ENCODE assay signal across 28 mouse cellular contexts in the genomic region with DNA sequence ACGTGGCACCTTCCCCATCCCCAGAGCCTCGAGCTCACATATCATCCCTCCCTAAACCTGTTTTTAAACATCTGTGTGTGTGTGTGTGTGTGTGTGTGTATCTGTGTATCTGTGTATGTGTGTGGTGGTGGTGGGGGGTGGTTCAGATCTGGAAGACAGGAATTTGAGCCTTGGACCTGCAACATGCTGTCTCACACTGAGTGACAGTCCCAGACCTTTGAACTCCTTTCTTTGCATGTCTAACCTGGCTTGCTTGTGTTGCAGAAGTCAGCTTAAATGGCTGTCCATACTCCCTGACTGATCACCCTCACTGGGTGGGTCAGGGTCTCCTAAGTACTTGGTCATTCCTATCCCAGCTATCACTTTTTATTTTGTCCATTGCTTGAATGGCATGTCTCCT. TPM values are rescaled to one million over a fixed set of nuclear protein-coding genes. Genes with fewer than 3 reads are reported as not detected.
DNase-seq lines count a peak whose midpoint lies in the region; ATAC-seq and TF ChIP-seq lines count a peak whose summit lies in the region.
"Had no signal": no experiment of that assay in that cellular context is flagged by ENCODE, and none has a peak within 500 bp of the region (broad histone marks: within the 10 kb centered on the region; RNA-seq: fewer than 3 reads in every experiment).

No protein-coding gene starts in this region.

- H3K9ac ChIP-seq in kidney, embryonic 14.5 days (ENCODE audit: low read depth, low read length) = no peak overlapping the region
- no peak overlapping the region for H3K9ac ChIP-seq in kidney, embryonic 15.5 days
- no peak overlapping the region for H3K9ac ChIP-seq in intestine, postnatal 0 days (ENCODE audit: low read depth, low read length)
- H3K9ac ChIP-seq: forebrain, embryonic 15.5 days; hindbrain, embryonic 13.5 days; midbrain, embryonic 15.5 days; neural tube, embryonic 15.5 days; stomach, embryonic 15.5 days had no signal

- no peak overlapping the region for H3K4me3 ChIP-seq in kidney, embryonic 14.5 days (ENCODE audit: low read length)
- H3K4me3 ChIP-seq in kidney, embryonic 15.5 days (replicated peaks) = no peak overlapping the region
- H3K4me3 ChIP-seq in intestine, postnatal 0 days (ENCODE audit: low read depth, low read length) = no peak overlapping the region
- H3K4me3 ChIP-seq: forebrain, embryonic 10.5 days; forebrain, embryonic 15.5 days; hindbrain, embryonic 13.5 days; midbrain, embryonic 15.5 days; neural tube, embryonic 15.5 days; stomach, embryonic 15.5 days had no signal

- no peaks in the 10 kb centered on the region for H3K9me3 ChIP-seq in kidney, embryonic 14.5 days (ENCODE audit: control insufficient read depth, low read length)
- H3K9me3 ChIP-seq in kidney, embryonic 15.5 days (replicated peaks) = no peaks in the 10 kb centered on the region
- no peaks in the 10 kb centered on the region for H3K9me3 ChIP-seq in intestine, postnatal 0 days (ENCODE audit: control insufficient read depth)
- H3K9me3 ChIP-seq: forebrain, embryonic 10.5 days; forebrain, embryonic 15.5 days; G1E; hindbrain, embryonic 13.5 days; midbrain, embryonic 15.5 days; neural tube, embryonic 15.5 days; stomach, embryonic 15.5 days had no signal

- no peaks in the 10 kb centered on the region; the same call in 1 of the 2 replicates for H3K36me3 ChIP-seq in kidney, embryonic 14.5 days (ENCODE audit: control insufficient read depth, insufficient read depth, low read length)
- peaks cover 3% of the 10 kb centered on the region; the same call in 1 of the 2 replicates for H3K36me3 ChIP-seq in kidney, embryonic 15.5 days
- H3K36me3 ChIP-seq in intestine, postnatal 0 days (ENCODE audit: control insufficient read depth, insufficient read depth) = 0 out of 2 replicates have a peak, but pooled peaks cover 7% of the 10 kb centered on the region
- H3K36me3 ChIP-seq: forebrain, embryonic 10.5 days; forebrain, embryonic 15.5 days; G1E; hindbrain, embryonic 13.5 days; midbrain, embryonic 15.5 days; neural tube, embryonic 15.5 days; stomach, embryonic 15.5 days had no signal

- no peak for ATAC-seq in kidney, embryonic 14.5 days (ENCODE audit: low FRiP score, low TSS enrichment)
- no peak for ATAC-seq in kidney, embryonic 15.5 days (replicated peaks; ENCODE audit: low FRiP score)
- ATAC-seq in intestine, postnatal 0 days = peak; percentile 53
- ATAC-seq: forebrain, embryonic 15.5 days; midbrain, embryonic 15.5 days had no signal

- TF ChIP-seq CTCF in intestine, postnatal 0 days (IDR thresholded peaks at IDR 0.05; ENCODE audit: low read depth) = no peak

- 70% methylated on average over 2 of the region's 2 CpGs for WGBS in kidney, embryonic 14.5 days
- WGBS in kidney, embryonic 15.5 days = 67% methylated on average over 2 of the region's 2 CpGs
- WGBS in intestine, postnatal 0 days = 66% methylated on average over 2 of the region's 2 CpGs

- intact Hi-C loops in left cerebral cortex, postnatal 36 days (cut with DNase I) = no loop called here

- DNase-seq in kidney, adult 11 months = peak; percentile 54
- peak; percentile 48 for DNase-seq in kidney, postnatal 14 days
- no peak for DNase-seq in embryo, embryonic 11 days
- DNase-seq in left cerebral cortex, postnatal 36 days (ENCODE audit: low spot score in 2 of 2) = no peak
- DNase-seq: adrenal gland, adult 8-10 months; cerebellum, adult 2 months; cerebellum, postnatal 14 days; gastrocnemius, postnatal 36 days; heart, adult 18-20 months; heart, postnatal 4 days; layer of hippocampus, adult 9-11 months; lung, adult 2 months; lung, postnatal 10 days; retina, postnatal 1 day; right cerebral cortex, postnatal 14 days; thymus, postnatal 14 days had no signal

- peaks cover 57% of the 10 kb centered on the region for H3K4me1 ChIP-seq in kidney, embryonic 14.5 days (ENCODE audit: control insufficient read depth, insufficient read depth, low read length)
- H3K4me1 ChIP-seq in kidney, embryonic 15.5 days = peaks cover 93% of the 10 kb centered on the region
- peaks cover 14% of the 10 kb centered on the region for H3K4me1 ChIP-seq in intestine, postnatal 0 days (replicated peaks; ENCODE audit: control insufficient read depth, insufficient read depth, low read length)

- no peaks in the 10 kb centered on the region for H3K27me3 ChIP-seq in kidney, embryonic 14.5 days (ENCODE audit: control insufficient read depth, insufficient read depth, low read length)
- no peaks in the 10 kb centered on the region for H3K27me3 ChIP-seq in kidney, embryonic 15.5 days
- H3K27me3 ChIP-seq in intestine, postnatal 0 days (replicated peaks; ENCODE audit: control insufficient read depth, insufficient read depth, low read length) = no peaks in the 10 kb centered on the region
- H3K27me3 ChIP-seq: forebrain, embryonic 15.5 days; hindbrain, embryonic 13.5 days; midbrain, embryonic 15.5 days; neural tube, embryonic 15.5 days; stomach, embryonic 15.5 days had no signal

- H3K27ac ChIP-seq in kidney, embryonic 14.5 days (ENCODE audit: low read depth, low read length) = no peak overlapping the region
- H3K27ac ChIP-seq in kidney, embryonic 15.5 days = no peak overlapping the region
- H3K27ac ChIP-seq in intestine, postnatal 0 days (ENCODE audit: low read depth, low read length) = peak overlapping the region; percentile 93
- H3K27ac ChIP-seq: forebrain, embryonic 10.5 days; forebrain, embryonic 15.5 days; hindbrain, embryonic 13.5 days; midbrain, embryonic 15.5 days; neural tube, embryonic 15.5 days; stomach, embryonic 15.5 days had no signal

- H3K4me2 ChIP-seq in kidney, embryonic 14.5 days (replicated peaks; ENCODE audit: low read depth, low read length) = no peak overlapping the region
- H3K4me2 ChIP-seq in kidney, embryonic 15.5 days = no peak overlapping the region
- no peak overlapping the region for H3K4me2 ChIP-seq in intestine, postnatal 0 days (replicated peaks; ENCODE audit: low read depth)
- H3K4me2 ChIP-seq: forebrain, embryonic 15.5 days; heart, embryonic 11.5 days; hindbrain, embryonic 13.5 days; liver, embryonic 11.5 days; midbrain, embryonic 15.5 days; neural tube, embryonic 15.5 days; stomach, embryonic 15.5 days had no signal

RNA-seq across cellular contexts. Expression of gene Itgb5, which starts 58.5 kb away (rescaled TPM):
- 34.3 and 49.7 TPM in 2 replicates for polyA plus RNA-seq in kidney, embryonic 14.5 days (2014; fragmentation: Nextera tagmentation; extraction: Ambion mirVana)
- 44.4 and 46.9 TPM in 2 replicates for polyA plus RNA-seq in kidney, embryonic 15.5 days (2015; fragmentation: Nextera tagmentation; extraction: Ambion mirVana)
- polyA plus RNA-seq in intestine, postnatal 0 days (2015; fragmentation: Nextera tagmentation; extraction: Ambion mirVana) = 23.5 and 23.6 TPM in 2 replicates
- 10 to 100 TPM; 35.6 to 37.1 TPM for total RNA-seq in left cerebral cortex, postnatal 36 days (2021)

Comparison
In these comparisons a context has a peak if more than half of its experiments do, and no peak if none do; other contexts are left out.
1. DNase-seq: peak in kidney, adult 11 months (single experiment) and kidney, postnatal 14 days (single experiment); none in embryo, embryonic 11 days (single experiment) and left cerebral cortex, postnatal 36 days (0 of 2).